Mouse (Mus musculus) sigmoid colon, adult 10 weeks (tissue): Measurements from ENCODE around the gene Sapcd2. TPM values are rescaled to one million over a fixed set of nuclear protein-coding genes. Genes with fewer than 3 reads are reported as not detected.

Source experiments
- polyA plus RNA-seq: library from polyadenylated mRNA; stranded (reverse); fragments of 350-450 nt; fragmentation: Illumina TruSeq; extraction: RNeasy Lipid Tissue Mini Kit (QIAGEN cat#74804); gene quantifications from one replicate; pipeline ENCODE4 v1.2.3, GENCODE M21; 2014; ENCODE audit warnings: low read depth, low replicate concordance

Gene Sapcd2
- 0.13 TPM for polyA plus RNA-seq

GRCm38 (mm10) chr2:25371764-25372643 lies at the start of gene Sapcd2:
TSS of gene Sapcd2 (plus strand) at chr2:25372321.

DNA sequence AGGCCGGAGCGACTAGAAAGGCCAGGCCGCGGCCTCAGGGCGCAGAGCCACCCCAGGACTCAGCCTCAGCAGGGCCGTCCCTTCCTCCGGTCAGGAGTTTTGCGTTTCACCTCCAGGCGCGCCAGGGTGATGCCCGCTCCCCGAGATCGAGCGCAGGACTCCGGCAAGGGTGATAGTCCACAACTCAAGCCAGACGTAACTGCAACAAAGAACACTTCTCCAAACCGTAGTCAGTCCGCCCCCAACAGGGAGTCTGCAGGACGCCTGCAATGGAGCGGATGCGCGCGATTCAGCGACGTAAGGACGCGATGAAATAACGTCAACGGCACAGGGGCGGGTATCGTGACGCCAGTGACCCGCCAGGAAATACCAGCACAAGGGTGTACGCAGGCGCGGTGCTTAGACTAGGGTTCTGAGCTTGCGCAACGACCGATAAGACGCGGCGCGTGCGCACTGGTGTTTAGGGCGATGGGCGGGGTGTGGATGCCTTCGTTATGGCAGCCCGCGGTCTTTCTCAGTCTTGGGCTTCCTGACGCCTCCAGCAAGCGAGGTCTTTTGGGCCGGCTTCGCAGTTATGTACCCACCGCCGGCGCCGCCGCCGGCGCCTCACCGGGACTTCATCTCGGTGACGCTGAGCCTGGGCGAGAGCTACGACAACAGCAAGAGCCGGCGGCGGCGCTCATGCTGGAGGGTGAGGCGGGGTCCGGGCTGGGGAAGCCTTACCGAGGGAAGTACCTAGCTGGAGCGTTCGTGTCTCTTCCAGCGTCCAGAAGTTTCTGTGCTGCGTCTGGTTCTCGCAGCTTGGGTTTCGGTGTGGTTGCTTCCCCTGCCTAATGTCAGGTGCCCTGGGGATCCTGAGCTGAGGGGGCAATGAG lies 39.6 kb upstream of the Sapcd2 start, which contains the start of gene Man1b1:
Gene Man1b1 (plus strand): TSS at position 53 of the 875 bp plus-strand sequence.

DNA sequence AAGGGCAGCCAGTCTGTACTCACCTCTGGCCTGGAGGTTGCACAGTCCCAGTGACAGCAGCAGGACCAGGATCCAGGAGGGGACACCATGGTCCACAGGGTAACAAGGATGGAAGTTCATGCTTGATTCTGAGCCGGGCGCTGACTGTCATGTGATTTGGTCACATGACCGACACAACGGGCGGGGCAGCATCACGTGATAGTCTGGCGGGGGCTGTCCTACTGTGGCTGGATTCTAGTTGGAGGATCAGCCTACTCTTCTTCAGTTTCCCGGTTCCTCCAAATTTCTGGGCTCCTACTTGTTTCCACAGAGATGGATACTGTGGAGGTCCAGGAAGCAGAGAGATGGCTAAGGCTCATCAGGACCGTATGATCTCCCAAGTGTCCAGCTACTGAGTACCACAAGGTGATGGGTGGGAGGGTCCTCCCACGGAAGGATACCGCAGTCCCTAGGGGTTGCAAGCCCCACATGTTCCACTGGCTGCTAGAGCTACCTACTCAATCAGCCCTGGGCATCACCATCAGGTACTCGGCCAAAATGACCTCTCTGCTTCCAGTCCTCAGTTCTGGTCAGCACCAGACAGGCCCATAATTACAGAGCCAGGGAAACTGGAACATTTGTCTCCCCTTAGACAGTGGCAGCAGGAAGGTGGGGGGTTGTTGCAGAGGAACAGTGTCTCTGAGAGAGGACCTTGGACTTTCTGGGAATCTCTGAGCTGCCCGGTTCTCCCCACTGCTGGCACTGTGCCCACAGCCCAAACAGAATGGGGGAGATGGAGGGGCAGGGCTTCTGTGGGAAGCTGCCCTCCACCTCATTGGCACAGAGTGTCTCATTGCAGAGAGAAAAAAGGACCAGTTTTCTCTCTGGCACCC lies 15.7 kb upstream of the Sapcd2 start, which contains the start of gene Dpp7:
Gene Dpp7 (minus strand): TSS at position 152 of the 872 bp plus-strand sequence.

DNA sequence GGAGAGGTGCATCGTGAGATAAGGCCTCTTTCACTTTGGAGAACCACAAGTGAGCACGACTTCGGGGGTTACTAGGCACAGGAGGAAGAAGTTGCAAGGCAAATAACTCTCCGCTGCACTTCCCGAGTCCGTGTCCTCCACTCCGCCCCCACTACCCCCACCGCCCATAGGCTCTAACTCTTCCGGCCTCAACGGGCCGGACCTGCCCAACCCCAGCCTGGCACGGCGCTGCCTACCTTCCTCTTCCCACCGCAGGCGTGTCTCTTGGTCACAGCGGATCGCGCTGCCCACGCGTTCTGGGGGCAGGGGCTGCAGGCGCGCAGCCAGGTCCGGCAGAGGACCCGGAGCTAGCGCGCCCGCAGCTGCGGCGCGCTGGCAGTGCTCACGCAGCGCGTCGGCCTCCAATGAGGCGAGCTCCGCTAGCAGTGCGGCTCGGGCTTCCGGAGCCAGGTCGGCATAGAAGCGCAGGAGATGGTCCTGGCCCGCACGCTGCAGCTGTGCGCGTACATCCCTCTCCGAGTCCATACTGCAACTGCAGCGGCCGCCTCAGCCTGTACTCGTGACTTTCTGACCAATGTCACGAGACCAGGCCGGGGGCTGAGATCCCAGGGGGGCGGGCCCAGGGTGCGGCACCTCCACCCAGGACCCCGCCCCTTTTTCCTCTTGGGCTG lies 6.9 kb upstream of the Sapcd2 start, which contains the start of gene Uap1l1:
Gene Uap1l1 (minus strand): TSS at position 592 of the 671 bp plus-strand sequence.

GRCm38 (mm10) chr2:25395721-25396596 lies 23.8 kb downstream of the Sapcd2 start, which contains the start of gene Entpd2:
TSS of gene Entpd2 (plus strand) at chr2:25395874.

DNA sequence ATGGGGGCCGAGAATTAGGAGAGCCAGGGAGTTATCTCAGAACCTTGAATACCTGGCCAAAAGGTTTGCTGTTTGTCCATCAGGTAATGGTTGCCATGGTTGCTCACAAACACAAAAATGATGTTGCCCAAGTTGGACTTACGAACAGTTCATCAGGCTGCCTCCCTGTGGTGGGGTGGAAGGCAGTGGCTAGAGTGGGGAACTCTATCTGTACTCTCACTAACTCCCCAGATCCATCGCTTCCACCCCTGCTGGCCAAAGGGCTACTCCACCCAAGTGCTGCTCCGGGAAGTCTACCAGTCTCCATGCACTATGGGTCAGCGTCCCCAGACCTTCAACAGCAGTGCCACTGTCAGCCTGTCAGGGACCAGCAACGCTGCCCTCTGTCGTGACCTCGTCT lies 26.9 kb downstream of the Sapcd2 start, which contains the start of gene Npdc1:
Gene Npdc1 (plus strand): TSS at position 301 of the 400 bp plus-strand sequence.

DNA sequence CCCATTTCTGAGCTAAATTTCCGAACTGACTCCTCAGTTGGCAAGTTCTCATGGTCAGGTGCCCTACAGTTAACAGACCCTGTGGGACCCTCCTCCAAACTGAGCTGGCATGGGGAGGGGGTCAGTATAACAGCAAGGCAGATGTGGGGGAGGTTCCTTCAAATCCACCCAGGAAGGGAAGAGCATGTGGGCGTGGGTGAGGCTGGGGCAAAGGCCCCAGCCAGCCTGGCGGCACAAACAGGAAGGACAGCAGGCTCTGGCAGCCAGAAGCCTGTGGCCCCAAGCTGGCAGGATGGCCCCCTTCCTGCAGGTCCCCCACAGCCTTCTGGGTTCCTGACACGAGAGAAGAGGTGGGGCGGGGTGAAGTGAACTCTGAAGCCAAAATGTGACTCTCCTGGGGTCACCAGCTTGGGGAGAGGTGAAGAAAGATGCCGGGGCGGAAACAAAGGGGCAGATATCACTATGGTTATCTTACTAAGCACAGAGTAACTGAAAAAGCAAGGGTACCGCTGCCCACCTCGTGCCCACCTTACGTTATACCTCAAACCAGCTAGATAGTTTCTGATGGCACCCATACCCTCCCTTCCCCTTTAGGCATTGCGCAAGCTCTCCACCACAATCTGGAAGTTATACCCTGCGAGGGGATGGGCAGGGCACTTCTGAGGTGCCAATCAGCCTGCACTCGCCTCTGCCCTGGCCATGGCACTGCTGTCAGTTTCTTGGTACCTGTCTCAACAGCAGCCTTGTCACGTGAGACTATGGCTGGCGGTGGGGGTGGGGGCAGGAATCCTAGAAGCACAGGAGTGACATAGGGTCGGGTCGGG lies 50.7 kb downstream of the Sapcd2 start, which contains the start of gene Fut7:
Gene Fut7 (plus strand): TSS at position 681 of the 824 bp plus-strand sequence.

Other genes starting within 250 kb of the Sapcd2 start
- 14.4 TPM for gene Nrarp, start 191.6 kb upstream of the Sapcd2 start, polyA plus RNA-seq
- gene Tor4a, start 175.4 kb upstream of the Sapcd2 start, polyA plus RNA-seq, result 3.9 TPM
- 6.1 TPM for gene Nelfb, start 160.8 kb upstream of the Sapcd2 start, polyA plus RNA-seq
- gene Stpg3, start 157.7 kb upstream of the Sapcd2 start, polyA plus RNA-seq, result not detected
- not detected for gene Fam166a, start 153.6 kb upstream of the Sapcd2 start, polyA plus RNA-seq
- gene Tubb4b, start 147.6 kb upstream of the Sapcd2 start, polyA plus RNA-seq, result 58.7 TPM
- not detected for gene Slc34a3, start 138.0 kb upstream of the Sapcd2 start, polyA plus RNA-seq
- not detected for gene Rnf224, start 135.5 kb upstream of the Sapcd2 start, polyA plus RNA-seq
- not detected for gene Rnf208, start 130.1 kb upstream of the Sapcd2 start, polyA plus RNA-seq
- gene Cysrt1, start 129.9 kb upstream of the Sapcd2 start, polyA plus RNA-seq, result not detected
- gene AL732309.1, start 125.5 kb upstream of the Sapcd2 start, polyA plus RNA-seq, result 0.85 TPM
- 0.76 TPM for gene Tmem203, start 116.9 kb upstream of the Sapcd2 start, polyA plus RNA-seq
- 7.7 TPM for gene Tprn, start 109.7 kb upstream of the Sapcd2 start, polyA plus RNA-seq
- 2.0 TPM for gene Ssna1, start 99.9 kb upstream of the Sapcd2 start, polyA plus RNA-seq
- gene Anapc2, start 99.8 kb upstream of the Sapcd2 start, polyA plus RNA-seq, result 9.7 TPM
- not detected for gene Tmem210, start 84.2 kb upstream of the Sapcd2 start, polyA plus RNA-seq
- gene Lrrc26, start 82.4 kb upstream of the Sapcd2 start, polyA plus RNA-seq, result 1.0 TPM
- gene Grin1, start 53.1 kb upstream of the Sapcd2 start, polyA plus RNA-seq, result 0.13 TPM
- 21.3 TPM for gene Man1b1, start 40.0 kb upstream of the Sapcd2 start, polyA plus RNA-seq
- gene Dpp7, start 16.0 kb upstream of the Sapcd2 start, polyA plus RNA-seq, result 7.7 TPM
- gene Uap1l1, start 6.6 kb upstream of the Sapcd2 start, polyA plus RNA-seq, result 3.2 TPM
- 0.28 TPM for gene Entpd2, start 23.6 kb downstream of the Sapcd2 start, polyA plus RNA-seq
- 9.3 TPM for gene Npdc1, start 27.0 kb downstream of the Sapcd2 start, polyA plus RNA-seq
- gene Fut7, start 50.9 kb downstream of the Sapcd2 start, polyA plus RNA-seq, result not detected
- 0.09 TPM for gene Abca2, start 56.4 kb downstream of the Sapcd2 start, polyA plus RNA-seq
- not detected for gene Clic3, start 84.5 kb downstream of the Sapcd2 start, polyA plus RNA-seq
- 2.6 TPM for gene Paxx, start 88.8 kb downstream of the Sapcd2 start, polyA plus RNA-seq
- not detected for gene Ptgds, start 97.7 kb downstream of the Sapcd2 start, polyA plus RNA-seq
- not detected for gene Lcn12, start 121.6 kb downstream of the Sapcd2 start, polyA plus RNA-seq
- 1.5 TPM for gene Fbxw5, start 128.4 kb downstream of the Sapcd2 start, polyA plus RNA-seq
- gene C8g, start 129.4 kb downstream of the Sapcd2 start, polyA plus RNA-seq, result not detected
- 0.95 TPM for gene Traf2, start 174.6 kb downstream of the Sapcd2 start, polyA plus RNA-seq
- 2.6 TPM for gene Edf1, start 185.5 kb downstream of the Sapcd2 start, polyA plus RNA-seq
- gene Mamdc4, start 202.5 kb downstream of the Sapcd2 start, polyA plus RNA-seq, result not detected
- gene Phpt1, start 202.9 kb downstream of the Sapcd2 start, polyA plus RNA-seq, result not detected
- not detected for gene Ajm1, start 209.4 kb downstream of the Sapcd2 start, polyA plus RNA-seq
- gene Rabl6, start 236.2 kb downstream of the Sapcd2 start, polyA plus RNA-seq, result 29.1 TPM
- not detected for gene Ccdc183, start 245.4 kb downstream of the Sapcd2 start, polyA plus RNA-seq
- 3.3 TPM for gene Tmem141, start 249.7 kb downstream of the Sapcd2 start, polyA plus RNA-seq